Mouse (Mus musculus): Measurements from ENCODE around the gene Tmem259.

The Tmem259 gene

DNA sequence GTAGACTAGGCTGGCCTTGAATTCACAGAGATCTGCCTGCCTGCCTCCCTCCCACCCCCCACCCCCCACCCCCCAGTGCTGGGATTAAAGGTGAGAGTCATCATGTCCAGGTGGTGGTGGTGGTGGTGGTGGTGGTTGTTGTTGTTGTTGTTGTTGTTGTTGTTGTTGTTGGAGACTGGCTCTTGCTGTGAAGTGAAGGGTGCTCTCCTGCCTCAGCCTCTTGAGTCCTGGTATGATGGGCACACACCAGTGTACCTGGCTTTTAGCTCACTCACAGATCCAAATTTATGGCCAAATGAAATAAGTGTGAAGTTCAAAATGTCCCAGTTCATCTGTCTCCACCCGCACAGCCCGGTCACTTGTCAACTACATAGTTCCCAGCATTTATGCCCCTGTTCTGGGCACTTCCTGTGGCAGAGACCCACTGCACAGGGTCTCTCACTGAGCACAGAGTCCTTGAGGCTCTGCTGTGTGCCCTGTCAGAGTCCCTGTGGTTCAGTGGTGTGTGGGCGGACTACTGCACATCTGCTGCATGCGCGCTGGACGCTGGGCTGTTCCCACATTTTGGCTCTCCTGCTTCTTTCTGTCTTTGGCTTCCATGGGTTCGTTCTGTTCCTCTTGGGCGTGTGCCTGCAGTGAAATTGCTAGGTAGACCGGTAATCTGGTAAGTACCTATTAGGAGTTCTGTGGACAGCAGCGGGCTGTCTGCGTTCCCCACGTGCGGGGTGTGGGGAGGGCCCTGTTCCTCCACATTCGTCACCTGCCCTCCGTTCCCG lies 49.1 kb downstream of the Tmem259 start:
- no peak for DNase-seq (ENCODE audit: low spot score)

GRCm38 (mm10) chr10:79934272-79934721 lies 49.8 kb downstream of the Tmem259 start:
- peak; percentile 76 for DNase-seq (ENCODE audit: low spot score)

DNA sequence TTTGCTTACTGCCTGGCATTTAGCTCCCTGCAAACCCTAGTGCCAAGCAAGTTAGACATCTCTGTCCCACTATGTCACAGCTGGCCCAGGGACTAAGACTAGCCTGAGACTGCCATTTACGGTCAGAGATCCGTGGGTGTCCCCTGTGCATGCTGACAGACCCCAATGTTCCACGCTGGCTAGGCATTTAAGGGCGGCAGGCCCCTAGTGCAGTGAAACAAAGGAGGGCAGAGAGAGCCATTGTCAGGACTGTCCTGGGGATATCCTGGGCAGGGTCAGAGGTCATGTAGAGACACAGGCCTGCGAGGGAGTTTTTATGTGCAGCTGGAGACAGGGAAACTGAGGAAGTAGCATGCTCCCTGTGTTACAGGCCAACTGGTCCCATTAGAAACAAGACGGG lies 50.3 kb downstream of the Tmem259 start:
- DNase-seq (ENCODE audit: low spot score), result no peak

DNA sequence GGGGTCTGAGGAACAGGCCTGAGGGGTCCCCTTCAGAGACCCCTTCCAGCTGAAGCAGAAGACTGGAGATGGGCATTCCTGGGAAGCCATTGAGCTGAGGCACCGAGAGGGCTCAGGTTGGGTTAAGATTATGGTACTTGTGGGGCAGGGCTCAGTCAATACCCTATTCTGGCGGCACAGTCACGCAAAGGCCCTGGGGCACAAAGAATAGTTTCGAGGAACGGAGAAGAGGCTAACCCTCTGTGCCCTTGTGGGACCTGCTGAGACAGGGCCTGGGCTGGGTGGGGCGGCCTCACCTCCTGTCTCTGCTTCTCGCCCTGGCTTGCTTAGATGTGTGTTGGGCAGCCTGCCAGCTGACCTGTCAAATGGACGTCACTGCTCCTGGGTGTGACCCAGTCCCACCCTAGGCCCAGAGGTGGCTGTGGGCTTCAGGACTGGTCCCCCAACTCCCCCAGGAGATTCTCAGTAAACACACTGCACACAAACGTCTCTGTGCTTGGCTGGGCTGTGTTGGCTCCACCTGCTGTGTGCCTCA lies 50.9 kb downstream of the Tmem259 start:
- no peak for DNase-seq (ENCODE audit: low spot score)

DNA sequence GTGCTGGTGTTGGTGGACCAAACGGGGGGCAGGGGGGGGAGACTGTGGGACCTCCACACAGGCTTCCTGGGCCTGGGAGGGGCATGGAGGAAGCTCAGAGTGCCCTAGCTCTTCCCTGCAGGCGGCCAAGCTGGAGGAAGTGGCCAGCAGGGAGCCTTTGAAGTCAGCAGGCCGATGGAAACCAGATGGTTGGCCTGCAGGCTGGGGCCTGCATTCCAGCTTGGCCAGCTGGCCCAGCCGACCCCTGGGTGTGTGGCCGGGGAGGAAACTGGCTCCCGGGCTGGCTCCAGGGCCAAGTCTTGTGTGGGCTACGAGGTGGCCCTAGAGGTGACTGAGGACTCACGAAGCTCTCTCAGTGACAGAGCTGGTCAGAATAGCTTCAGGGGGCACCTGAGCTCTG lies 51.4 kb downstream of the Tmem259 start:
- peak; percentile 55 for DNase-seq (ENCODE audit: low spot score)

DNA sequence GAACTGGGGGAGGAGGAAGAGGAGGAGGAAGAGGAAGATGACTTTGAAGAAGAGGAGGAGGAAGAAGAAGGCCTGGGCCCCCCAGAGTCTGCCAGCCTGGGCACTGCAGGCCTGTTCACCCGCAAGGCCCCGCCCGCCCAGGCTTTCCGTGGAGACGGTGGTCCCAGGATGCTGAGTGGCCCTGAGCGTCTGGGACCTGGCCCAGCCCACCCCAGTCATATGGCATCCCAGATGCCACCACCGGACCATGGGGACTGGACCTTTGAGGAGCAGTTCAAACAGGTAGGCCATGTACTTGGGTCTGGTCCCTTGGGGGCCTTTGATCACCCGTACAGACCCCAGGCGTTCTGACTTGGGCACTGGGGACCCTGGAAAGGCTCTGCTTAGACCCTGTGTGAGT lies 52.3 kb downstream of the Tmem259 start:
- DNase-seq (ENCODE audit: low spot score), result no peak

DNA sequence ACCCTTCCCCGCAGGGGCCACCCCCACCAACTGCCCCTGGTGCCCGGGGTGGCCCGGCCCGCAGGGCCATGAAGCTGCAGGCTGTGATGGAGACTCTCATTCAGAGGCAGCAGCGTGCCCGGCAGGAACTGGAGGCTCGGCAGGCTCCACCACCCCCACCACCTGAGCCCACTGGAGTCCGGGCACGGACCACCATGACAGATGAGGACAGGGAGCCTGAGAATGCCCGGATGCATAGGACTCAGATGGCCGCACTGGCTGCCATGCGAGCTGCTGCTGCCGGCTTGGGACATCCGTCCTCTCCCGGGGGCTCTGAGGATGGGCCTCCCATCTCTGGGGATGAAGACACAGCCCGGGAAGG lies 53.3 kb downstream of the Tmem259 start:
- no peak for DNase-seq (ENCODE audit: low spot score)

GRCm38 (mm10) chr10:79929967-79930825 lies 53.9 kb downstream of the Tmem259 start:
- no peak for DNase-seq (ENCODE audit: low spot score)

- DNase-seq (ENCODE audit: low spot score), result no peak
Measured at GRCm38 (mm10) chr10:79928907-79929701, 55.0 kb downstream of the Tmem259 start.

DNA sequence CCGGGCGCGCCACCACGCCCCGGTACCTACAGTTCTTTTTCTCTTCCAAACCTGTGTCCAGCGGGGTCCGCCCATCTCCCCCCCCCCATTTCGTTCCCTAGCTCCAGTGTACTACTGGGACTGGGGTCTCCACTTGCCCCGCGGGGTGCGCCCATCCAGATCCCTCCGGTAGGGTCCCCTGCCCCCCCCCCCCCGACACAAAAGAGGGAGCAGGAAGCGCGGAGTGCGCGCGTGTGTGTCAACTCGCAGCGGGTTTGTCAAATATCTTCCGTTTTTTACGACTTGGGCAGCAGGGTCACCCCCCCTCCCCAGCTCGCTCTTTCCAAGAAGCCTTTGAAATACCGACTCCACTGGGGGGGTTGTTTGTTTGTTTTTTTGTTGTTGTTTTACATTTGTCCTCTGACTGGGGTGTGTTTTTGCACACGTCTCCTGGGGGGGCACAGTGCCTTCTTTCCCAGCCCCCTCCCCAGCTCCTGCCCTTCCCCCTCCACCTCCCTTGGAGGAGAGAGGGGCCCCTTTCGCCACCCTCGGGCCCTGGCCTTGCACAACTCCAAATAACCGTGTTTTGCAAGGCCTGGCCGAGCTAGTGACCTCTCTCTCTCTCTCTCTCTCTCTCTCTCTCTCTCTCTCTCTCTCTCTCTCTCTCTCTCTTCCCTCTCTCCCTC lies 56.0 kb downstream of the Tmem259 start:
- no peak for DNase-seq (ENCODE audit: low spot score)

GRCm38 (mm10) chr10:79927324-79928029 lies 56.7 kb downstream of the Tmem259 start:
- peak; percentile 59 for DNase-seq (ENCODE audit: low spot score)

DNA sequence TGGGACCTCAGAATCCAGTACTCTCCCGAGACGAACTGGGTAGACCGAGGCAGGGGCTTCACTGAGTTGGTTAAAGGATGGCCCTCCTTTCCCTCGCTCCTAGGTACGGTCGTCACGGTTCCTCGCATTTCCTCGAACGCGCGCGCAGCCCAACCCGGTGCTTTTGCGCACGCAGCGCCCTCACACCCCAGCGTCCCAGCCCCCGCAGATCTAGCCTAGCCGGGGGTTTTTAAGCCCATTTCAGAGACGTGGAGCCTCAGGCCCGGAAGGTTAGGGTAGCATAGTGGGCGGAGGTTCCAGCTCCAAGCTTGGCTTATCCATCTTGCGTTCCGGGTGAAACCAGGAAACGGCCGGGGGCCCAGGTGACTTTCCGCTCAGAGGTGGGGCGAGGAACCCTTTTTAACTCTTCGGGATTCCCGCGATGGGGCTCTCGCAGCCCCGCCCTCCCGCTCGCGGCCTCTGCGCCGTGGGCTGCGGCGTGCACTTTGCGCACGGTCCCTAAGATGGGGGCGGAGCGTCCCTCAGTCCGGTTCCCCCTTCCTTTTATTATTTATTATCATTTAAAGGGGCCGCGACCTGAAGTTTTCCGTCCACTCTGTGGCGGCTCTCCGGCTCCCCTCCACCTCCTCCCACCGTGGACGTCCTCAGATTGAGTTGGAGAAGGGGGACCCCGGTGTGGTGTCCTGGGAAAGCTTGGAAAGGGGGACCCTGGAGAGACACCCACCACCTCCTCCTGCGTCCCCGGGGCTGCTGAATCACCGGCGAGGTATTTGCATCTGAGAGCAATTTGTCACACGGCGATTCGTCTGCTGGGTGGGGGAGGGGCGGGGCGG lies 57.4 kb downstream of the Tmem259 start, which contains the start of gene Arid3a:
Arid3a (plus strand) TSS at position 553 of the 833 bp plus-strand sequence.
- DNase-seq (ENCODE audit: low spot score), result peak; percentile 85

- DNase-seq (ENCODE audit: low spot score), result no peak
Measured at GRCm38 (mm10) chr10:79925785-79926490, 58.2 kb downstream of the Tmem259 start.

DNA sequence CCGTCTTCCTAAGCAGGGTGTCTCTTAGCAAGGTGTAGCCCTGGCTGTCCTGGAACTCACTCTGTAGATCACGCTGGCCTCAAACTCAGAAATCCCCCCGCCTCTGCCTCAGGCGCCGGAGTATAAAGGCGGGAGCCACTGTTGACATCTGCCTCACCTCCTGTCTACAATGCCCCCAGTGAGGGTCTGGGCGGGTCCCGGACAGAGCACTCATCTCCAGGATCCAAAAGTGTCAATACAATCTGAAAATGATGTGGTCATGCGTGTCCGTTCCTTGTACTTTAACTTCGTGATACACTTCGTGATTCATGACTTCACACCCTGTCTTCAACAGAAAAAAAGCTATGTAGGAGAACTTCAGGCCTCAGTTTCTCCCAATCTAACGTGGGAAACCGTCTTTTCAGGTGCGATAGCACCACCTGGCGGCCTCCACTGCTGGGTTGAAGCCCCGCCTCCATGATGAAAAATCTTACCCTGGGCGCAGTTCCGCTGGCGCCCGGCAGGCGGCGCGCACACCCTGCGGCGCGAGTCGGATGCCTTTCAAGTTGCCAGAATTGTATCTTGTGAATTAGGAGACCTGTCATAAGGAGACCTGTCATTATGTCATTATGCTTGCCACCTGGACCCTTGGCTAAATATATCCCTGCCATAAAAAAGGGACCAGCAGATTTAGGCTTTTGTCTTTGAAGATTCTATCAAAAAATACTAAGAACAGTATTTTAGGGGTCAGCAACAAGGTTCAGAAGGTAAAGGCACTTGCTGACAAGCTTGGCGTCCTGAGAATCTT lies 58.9 kb downstream of the Tmem259 start:
- peak; percentile 97 for DNase-seq (ENCODE audit: low spot score)
